Mouse (Mus musculus) kidney, postnatal 0 days (tissue): ENCODE measurements around the gene Capzb. TPM values are rescaled to one million over a fixed set of nuclear protein-coding genes. Genes with fewer than 3 reads are reported as not detected.

Experiments used
- ATAC-seq: fragments of 200-750 bp; cut with Nextera tagmentation; replicated peaks from 2 replicates; pipeline ENCODE4 v1.8.0; 2017; ENCODE audit warnings: low read depth, moderate number of reproducible peaks, moderate TSS enrichment, moderate library complexity; ENCODE audit not compliant: low FRiP score
- DNase-seq: peaks from one replicate; pipeline ENCODE4 v3.0.0-alpha.2; 2016; ENCODE audit warnings: low spot score
- H3K27ac ChIP-seq: fragments of 300-500 bp; sonication (generic); 2 replicates; pipeline ENCODE4 v1.5.1; 2014; ENCODE audit warnings: mild to moderate bottlenecking
- H3K27me3 ChIP-seq: fragments of 300-500 bp; sonication (generic); 2 replicates; pipeline ENCODE4 v1.6.1; 2014; ENCODE audit warnings: low read length, mixed read lengths; ENCODE audit not compliant: insufficient read depth
- H3K36me3 ChIP-seq: fragments of 300-500 bp; sonication (generic); 2 replicates; pipeline ENCODE4 v1.6.1; 2014; ENCODE audit warnings: low read length, mixed read lengths; ENCODE audit not compliant: insufficient read depth
- H3K4me1 ChIP-seq: fragments of 300-500 bp; sonication (generic); replicated peaks from 2 replicates; pipeline ENCODE4 v1.6.1; 2014; ENCODE audit warnings: antibody characterized with exemption, low read length, mixed read lengths; ENCODE audit not compliant: insufficient read depth
- H3K4me2 ChIP-seq: fragments of 300-500 bp; sonication (generic); 2 replicates; pipeline ENCODE4 v1.6.1; 2014; ENCODE audit warnings: mild to moderate bottlenecking, low read length, moderate library complexity, mixed read lengths
- H3K4me3 ChIP-seq: fragments of 300-500 bp; sonication (generic); replicated peaks from 2 replicates; pipeline ENCODE4 v1.5.1; 2014; ENCODE audit warnings: low read depth, low read length
- H3K9ac ChIP-seq: fragments of 300-500 bp; sonication (generic); 2 replicates; pipeline ENCODE4 v1.6.1; 2014; ENCODE audit warnings: low read depth, low read length
- H3K9me3 ChIP-seq: fragments of 300-500 bp; sonication (generic); replicated peaks from 2 replicates; pipeline ENCODE4 v1.6.1; 2016; ENCODE audit warnings: low read length, inconsistent platforms, mixed read lengths
- CTCF ChIP-seq: IDR thresholded peaks from 2 replicates; pipeline ENCODE4 v1.5.1; 2016; ENCODE audit warnings: antibody characterized with exemption, low read depth, mild to moderate bottlenecking, moderate library complexity
- WGBS: fragments of 180-500 bp; shearing (Covaris S2); extraction: QIAGEN DNeasy Blood & Tissue Kit; methylation state at CpG from one replicate; pipeline ENCODE4 v1.1.7; 2014; 5-methylcytosine and 5-hydroxymethylcytosine counted together
- polyA plus RNA-seq: library from polyadenylated mRNA; unstranded; fragments of >200 nt; fragmentation: Nextera tagmentation; extraction: Ambion mirVana; gene quantifications from 2 replicates; pipeline ENCODE4 v1.2.1, GENCODE M21; 2015

The Capzb gene
- polyA plus RNA-seq, 1 experiment from 2014 or later, result 304 TPM

DNA sequence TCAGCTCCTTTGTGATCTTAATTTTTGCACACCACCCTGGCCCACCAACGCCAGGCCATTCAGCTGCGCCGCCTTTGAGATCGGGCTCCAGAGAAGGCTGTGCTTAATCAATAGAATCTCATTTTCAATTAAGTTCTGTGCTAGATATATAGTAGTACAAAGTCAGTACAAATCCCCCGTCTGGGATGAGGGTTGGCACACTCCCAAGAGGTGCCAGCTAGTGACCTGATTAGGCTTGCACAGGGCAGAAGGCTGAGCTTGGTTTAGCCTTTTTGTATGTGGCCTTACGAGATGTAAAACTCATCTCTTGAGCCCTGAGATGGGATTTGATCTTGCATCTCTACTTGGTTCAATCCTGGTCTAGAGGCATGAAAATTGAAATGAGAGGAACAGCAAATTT lies 70.3 kb downstream of the Capzb start:
- WGBS, result 88% methylated on average over 6 of the region's 6 CpGs
- no peak overlapping the region for H3K4me2 ChIP-seq
- H3K27me3 ChIP-seq, result no peaks in the 10 kb centered on the region
- H3K9me3 ChIP-seq, result no peaks in the 10 kb centered on the region
- H3K9ac ChIP-seq, result no peak overlapping the region
- DNase-seq (no peak), ATAC-seq (no peak)
- TF ChIP-seq CTCF, result no peak
- peaks cover 58% of the 10 kb centered on the region for H3K36me3 ChIP-seq
- no peak overlapping the region for H3K27ac ChIP-seq
- H3K4me1 ChIP-seq, result no peaks in the 10 kb centered on the region
- no peak overlapping the region for H3K4me3 ChIP-seq

DNA sequence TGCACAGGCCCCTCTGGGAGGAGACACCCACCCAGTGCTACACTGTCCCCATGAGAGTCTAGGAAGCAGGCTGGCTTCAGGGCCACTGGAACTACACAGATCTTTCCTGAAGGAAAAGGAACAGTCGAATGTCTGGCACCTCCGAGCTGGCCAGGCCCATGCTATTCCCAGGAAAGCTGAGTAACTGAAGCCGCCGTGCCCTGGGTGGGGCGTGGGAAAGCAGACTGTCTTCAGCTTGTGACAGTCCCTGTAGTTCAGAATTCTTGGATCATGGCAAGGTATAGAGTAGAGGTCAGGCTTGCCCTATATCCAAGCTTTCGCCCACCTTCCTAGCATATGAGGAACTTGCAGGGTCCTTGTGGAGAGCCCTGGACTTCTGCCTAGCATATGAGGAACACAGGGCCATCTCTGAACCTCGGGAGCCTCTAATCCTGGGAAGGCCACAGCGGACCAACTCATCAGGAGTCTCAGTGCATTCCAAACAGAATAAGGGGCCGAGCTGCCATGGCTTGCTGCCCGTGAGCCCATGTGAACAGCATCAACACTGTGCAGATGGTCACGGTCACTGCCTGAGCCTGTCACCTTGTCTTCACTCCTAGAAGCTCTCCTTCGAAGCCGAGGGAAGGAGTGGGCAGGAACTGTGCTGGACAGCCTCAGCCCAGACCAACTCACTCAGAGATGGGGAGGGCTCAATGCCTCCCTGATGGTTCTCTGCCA lies 73.2 kb downstream of the Capzb start:
- Histone ChIP-seq H3K9me3 (no peaks in the 10 kb centered on the region), H3K4me2 (no peak overlapping the region), H3K9ac (no peak overlapping the region), H3K27ac (no peak overlapping the region), H3K36me3 (peaks cover 38% of the 10 kb centered on the region), H3K4me1 (no peaks in the 10 kb centered on the region), H3K27me3 (no peaks in the 10 kb centered on the region), H3K4me3 (no peak overlapping the region)
- TF ChIP-seq CTCF, result no peak
- ATAC-seq (no peak), DNase-seq (no peak)
- WGBS, result 67% methylated on average over 13 of the region's 13 CpGs

DNA sequence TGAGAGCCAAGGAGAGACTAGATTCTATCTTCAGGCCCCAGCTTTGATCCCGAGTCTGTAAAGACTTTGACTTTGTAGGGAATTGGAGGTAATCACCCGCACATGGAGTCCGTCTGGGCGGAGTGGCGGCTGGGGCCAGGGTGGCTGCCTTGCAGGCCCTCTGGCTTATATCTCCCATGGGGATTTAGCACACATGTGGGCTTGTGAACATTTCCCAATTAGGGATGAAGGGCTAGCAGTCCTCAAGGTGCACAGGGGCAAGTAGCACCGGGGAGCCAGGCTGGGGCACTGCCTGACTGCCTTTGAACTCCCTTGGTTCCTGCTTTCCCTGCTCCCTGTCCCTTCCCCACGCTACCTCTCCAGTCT lies 73.8 kb downstream of the Capzb start:
- H3K9me3 ChIP-seq, result no peaks in the 10 kb centered on the region
- H3K36me3 ChIP-seq, result peaks cover 37% of the 10 kb centered on the region
- no peaks in the 10 kb centered on the region for H3K4me1 ChIP-seq
- TF ChIP-seq CTCF, result no peak
- no peak overlapping the region for H3K27ac ChIP-seq
- ATAC-seq (no peak), DNase-seq (no peak)
- H3K4me2 ChIP-seq, result no peak overlapping the region
- H3K9ac ChIP-seq, result no peak overlapping the region
- no peaks in the 10 kb centered on the region for H3K27me3 ChIP-seq
- 67% methylated on average over 7 of the region's 7 CpGs for WGBS
- no peak overlapping the region for H3K4me3 ChIP-seq

DNA sequence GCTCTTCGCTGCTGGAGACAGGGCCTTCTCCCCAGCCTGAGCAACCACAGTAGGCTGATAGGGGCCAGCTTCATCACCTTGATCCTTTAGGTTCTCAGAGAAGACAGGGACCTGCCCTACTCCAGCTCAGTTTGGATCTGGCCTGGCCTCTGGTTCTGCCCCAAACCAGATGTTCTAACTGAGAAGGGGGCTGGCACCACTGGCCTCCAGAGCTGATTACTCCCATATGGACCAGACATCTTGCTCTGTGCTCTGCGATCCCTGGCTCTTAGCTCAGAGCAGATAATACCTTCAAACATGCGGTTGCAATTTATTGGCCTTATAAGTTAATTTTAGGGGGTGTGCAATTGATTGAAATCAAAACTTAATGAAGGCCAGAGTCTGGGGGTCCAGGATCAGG lies 74.6 kb downstream of the Capzb start:
- Histone ChIP-seq H3K36me3 (peaks cover 29% of the 10 kb centered on the region), H3K4me1 (no peaks in the 10 kb centered on the region), H3K27me3 (no peaks in the 10 kb centered on the region), H3K4me2 (no peak overlapping the region), H3K27ac (no peak overlapping the region), H3K9ac (no peak overlapping the region), H3K9me3 (no peaks in the 10 kb centered on the region), H3K4me3 (no peak overlapping the region)
- DNase-seq, result no peak
- no peak for TF ChIP-seq CTCF
- 82% methylated on average over 3 of the region's 3 CpGs for WGBS
- no peak for ATAC-seq

DNA sequence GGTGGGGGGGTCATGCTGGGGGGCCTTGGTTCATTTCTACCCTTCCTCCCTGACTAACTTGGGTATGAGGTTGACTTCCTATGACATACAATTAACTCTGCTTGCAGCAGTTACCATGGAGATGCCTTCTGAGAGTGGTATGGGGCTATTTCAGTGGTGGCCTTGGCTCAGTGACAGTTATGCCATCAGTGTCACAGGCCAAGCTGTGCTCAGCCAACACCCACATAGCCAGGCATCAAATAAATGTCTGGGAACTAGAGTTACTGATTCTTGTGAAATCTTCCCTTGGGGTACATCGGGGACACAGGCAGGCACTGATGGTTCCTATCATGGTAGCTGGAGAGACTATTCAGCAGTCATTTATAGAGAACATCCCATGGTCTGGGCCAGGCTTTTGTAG lies 75.5 kb downstream of the Capzb start:
- peaks cover 22% of the 10 kb centered on the region for H3K36me3 ChIP-seq
- H3K9me3 ChIP-seq, result no peaks in the 10 kb centered on the region
- H3K4me3 ChIP-seq, result no peak overlapping the region
- WGBS, result 91% methylated on average over 1 of the region's 1 CpGs
- H3K9ac ChIP-seq, result no peak overlapping the region
- no peak for TF ChIP-seq CTCF
- H3K27me3 ChIP-seq, result no peaks in the 10 kb centered on the region
- no peak overlapping the region for H3K27ac ChIP-seq
- H3K4me1 ChIP-seq, result no peaks in the 10 kb centered on the region
- no peak overlapping the region for H3K4me2 ChIP-seq
- no peak for DNase-seq
- no peak for ATAC-seq

DNA sequence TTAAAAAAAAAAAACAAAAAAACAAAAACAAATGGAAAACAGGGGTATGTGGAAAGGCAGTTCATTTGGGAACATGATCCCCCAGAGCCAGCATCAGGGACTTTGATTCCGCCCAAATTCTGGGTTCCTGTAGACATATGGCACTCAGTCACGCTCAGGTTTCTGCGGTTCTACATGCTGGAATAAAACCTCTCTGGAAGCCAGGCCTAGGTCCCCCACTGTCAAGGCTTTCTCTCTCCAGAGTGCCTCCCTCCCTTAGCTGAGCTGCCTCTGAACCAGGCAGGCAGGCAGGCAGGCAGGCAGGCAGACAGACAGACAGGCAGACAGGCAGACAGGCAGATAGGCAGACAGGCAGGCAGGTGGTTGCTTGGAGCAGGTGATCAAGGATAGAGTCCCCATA lies 77.5 kb downstream of the Capzb start:
- H3K9me3 ChIP-seq, result no peaks in the 10 kb centered on the region
- H3K27ac ChIP-seq, result no peak overlapping the region
- no peak overlapping the region for H3K9ac ChIP-seq
- no peak for TF ChIP-seq CTCF
- H3K4me3 ChIP-seq, result no peak overlapping the region
- H3K27me3 ChIP-seq, result no peaks in the 10 kb centered on the region
- DNase-seq (no peak), ATAC-seq (no peak)
- WGBS, result 92% methylated on average over 3 of the region's 3 CpGs
- H3K4me1 ChIP-seq, result no peaks in the 10 kb centered on the region
- no peak overlapping the region for H3K4me2 ChIP-seq
- peaks cover 13% of the 10 kb centered on the region; the same call in 1 of the 2 replicates for H3K36me3 ChIP-seq

DNA sequence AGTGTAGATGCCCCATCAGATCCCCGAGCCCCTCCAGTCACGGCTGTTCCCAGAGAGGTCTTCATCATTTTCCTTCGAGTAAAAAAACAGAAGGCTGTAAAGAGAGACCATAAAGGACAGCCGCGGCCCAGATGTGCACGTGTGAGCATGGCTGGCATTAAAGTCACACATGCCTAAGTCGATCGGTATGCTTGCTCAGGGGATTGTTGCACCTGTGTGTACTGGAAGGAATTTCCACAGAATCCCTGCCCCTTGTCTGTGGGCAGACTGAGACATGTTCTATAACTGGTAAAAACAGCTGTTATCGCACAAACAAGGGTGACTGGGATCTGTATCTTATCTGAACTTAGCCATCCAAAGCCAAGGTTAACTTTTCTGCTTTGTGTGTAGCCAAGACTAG lies 78.9 kb downstream of the Capzb start:
- no peak overlapping the region for H3K27ac ChIP-seq
- peaks cover 13% of the 10 kb centered on the region; the same call in 1 of the 2 replicates for H3K36me3 ChIP-seq
- no peak overlapping the region for H3K4me3 ChIP-seq
- no peak overlapping the region for H3K9ac ChIP-seq
- H3K4me2 ChIP-seq, result no peak overlapping the region
- ATAC-seq (no peak), DNase-seq (no peak)
- no peaks in the 10 kb centered on the region for H3K27me3 ChIP-seq
- 77% methylated on average over 9 of the region's 9 CpGs for WGBS
- no peaks in the 10 kb centered on the region for H3K9me3 ChIP-seq
- TF ChIP-seq CTCF, result no peak
- no peaks in the 10 kb centered on the region for H3K4me1 ChIP-seq
